Mouse (Mus musculus) liver, adult 2 months (tissue): ENCODE measurements around the gene Tprn.

Experiments used
- CTCF ChIP-seq: fragments of 200-500 bp; IDR thresholded peaks from 2 replicates; pipeline ENCODE4 v1.5.1; 2011; ENCODE audit warnings: low read depth, low read length, control low read depth
- POLR2A ChIP-seq: fragments of 200-500 bp; IDR thresholded peaks from 2 replicates; pipeline ENCODE4 v1.6.1; 2011; ENCODE audit warnings: low read length, control low read depth; ENCODE audit not compliant: insufficient read depth; ENCODE audit errors: extremely low read depth

DNA sequence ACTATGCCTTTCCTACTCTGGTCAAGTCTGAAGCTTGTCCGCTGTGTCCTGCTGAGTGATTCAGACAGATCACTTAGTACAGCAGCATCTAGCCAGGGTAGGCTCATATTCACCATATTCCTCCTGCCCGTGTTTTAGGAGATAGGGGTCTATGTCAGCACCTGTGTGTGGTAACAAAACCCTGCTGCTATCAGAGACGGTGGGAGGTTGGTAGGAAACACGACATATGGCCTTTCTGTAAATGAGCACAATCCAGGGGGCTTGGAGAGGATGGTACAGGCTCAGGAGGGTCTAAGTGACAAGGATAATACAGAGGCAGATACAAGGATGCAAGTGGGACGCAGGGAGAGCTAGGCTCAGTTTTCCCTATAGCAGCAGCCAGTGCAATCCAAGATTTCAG is 32.8 kb upstream of the Tprn start:
- TF ChIP-seq CTCF: no peak
- TF ChIP-seq POLR2A: no peak
